Mouse (Mus musculus) limb, embryonic 14.5 days (tissue): Measurements from ENCODE around the gene Ehmt2. TPM values are rescaled to one million over a fixed set of nuclear protein-coding genes. Genes with fewer than 3 reads are reported as not detected.

Experiments used
- ATAC-seq: fragments of 200-750 bp; cut with Nextera tagmentation; 2 replicates; pipeline ENCODE4 v1.8.0; 2017; ENCODE audit warnings: low read depth, moderate number of reproducible peaks, moderate TSS enrichment; ENCODE audit not compliant: low FRiP score
- DNase-seq: peaks from one replicate; pipeline ENCODE4 v3.0.0-alpha.2; 2015; ENCODE audit warnings: low spot score
- H3K27ac ChIP-seq: fragments of 300-500 bp; sonication (generic); replicated peaks from 2 replicates; pipeline ENCODE4 v1.5.1; 2014; ENCODE audit warnings: low read depth, mild to moderate bottlenecking, low read length, moderate library complexity, mixed read lengths
- H3K27me3 ChIP-seq: fragments of 300-500 bp; sonication (generic); 2 replicates; pipeline ENCODE4 v1.6.1; 2014; ENCODE audit warnings: low read length, mixed read lengths; ENCODE audit not compliant: control insufficient read depth, insufficient read depth
- H3K36me3 ChIP-seq: fragments of 300-500 bp; sonication (generic); 2 replicates; pipeline ENCODE4 v1.6.1; 2014; ENCODE audit warnings: mild to moderate bottlenecking, low read length, moderate library complexity, mixed read lengths; ENCODE audit not compliant: control insufficient read depth, insufficient read depth
- H3K4me1 ChIP-seq: fragments of 300-500 bp; sonication (generic); 2 replicates; pipeline ENCODE4 v1.6.1; 2014; ENCODE audit warnings: antibody characterized with exemption, low read length, mixed read lengths; ENCODE audit not compliant: control insufficient read depth, insufficient read depth
- H3K4me2 ChIP-seq: fragments of 300-500 bp; sonication (generic); replicated peaks from 2 replicates; pipeline ENCODE4 v1.6.1; 2014; ENCODE audit warnings: low read depth, mild to moderate bottlenecking, low read length, moderate library complexity; ENCODE audit not compliant: severe bottlenecking
- H3K4me3 ChIP-seq: fragments of 300-500 bp; sonication (generic); replicated peaks from 2 replicates; pipeline ENCODE4 v1.5.1; 2014; ENCODE audit warnings: low read length
- H3K9ac ChIP-seq: fragments of 300-500 bp; sonication (generic); 2 replicates; pipeline ENCODE4 v1.6.1; 2014; ENCODE audit warnings: mild to moderate bottlenecking, low read depth, low read length, moderate library complexity; ENCODE audit not compliant: severe bottlenecking
- H3K9me3 ChIP-seq: fragments of 300-500 bp; sonication (generic); 2 replicates; pipeline ENCODE4 v1.6.1; 2016; ENCODE audit warnings: low read length; ENCODE audit not compliant: control insufficient read depth
- POLR2A ChIP-seq: fragments of 200-500 bp; IDR thresholded peaks from 2 replicates; pipeline ENCODE4 v1.8.0; 2012; ENCODE audit warnings: inconsistent platforms, mild to moderate bottlenecking, moderate library complexity, borderline replicate concordance; ENCODE audit not compliant: insufficient read depth, insufficient read length; ENCODE audit errors: extremely low read depth
- WGBS: fragments of 180-500 bp; shearing (Covaris S2); extraction: QIAGEN DNeasy Blood & Tissue Kit; methylation state at CpG from one replicate; pipeline ENCODE4 v1.1.7; 2014; 5-methylcytosine and 5-hydroxymethylcytosine counted together
- polyA plus RNA-seq, 2 experiments: library from polyadenylated mRNA; depleted of rRNA in 1 of 2; stranded (reverse) in 1 of 2; unstranded in 1 of 2; fragments of >200 nt; fragmentation: Nextera tagmentation in 1 of 2; extraction: Ambion mirVana in 1 of 2; gene quantifications; 2 replicates each; pipeline versions ENCODE4 v1.2.1 to v1.2.3; 2012 to 2014

The Ehmt2 gene
- polyA plus RNA-seq, 2 experiments = 72.8 to 232 TPM

GRCm38 (mm10) chr17:34951636-34952377, 53.5 kb downstream of the Ehmt2 start:
- TF ChIP-seq POLR2A = no peak
- under 1% methylated on average over 29 of the region's 29 CpGs for WGBS
- no peak; the same call in 1 of the 2 replicates for ATAC-seq

DNA sequence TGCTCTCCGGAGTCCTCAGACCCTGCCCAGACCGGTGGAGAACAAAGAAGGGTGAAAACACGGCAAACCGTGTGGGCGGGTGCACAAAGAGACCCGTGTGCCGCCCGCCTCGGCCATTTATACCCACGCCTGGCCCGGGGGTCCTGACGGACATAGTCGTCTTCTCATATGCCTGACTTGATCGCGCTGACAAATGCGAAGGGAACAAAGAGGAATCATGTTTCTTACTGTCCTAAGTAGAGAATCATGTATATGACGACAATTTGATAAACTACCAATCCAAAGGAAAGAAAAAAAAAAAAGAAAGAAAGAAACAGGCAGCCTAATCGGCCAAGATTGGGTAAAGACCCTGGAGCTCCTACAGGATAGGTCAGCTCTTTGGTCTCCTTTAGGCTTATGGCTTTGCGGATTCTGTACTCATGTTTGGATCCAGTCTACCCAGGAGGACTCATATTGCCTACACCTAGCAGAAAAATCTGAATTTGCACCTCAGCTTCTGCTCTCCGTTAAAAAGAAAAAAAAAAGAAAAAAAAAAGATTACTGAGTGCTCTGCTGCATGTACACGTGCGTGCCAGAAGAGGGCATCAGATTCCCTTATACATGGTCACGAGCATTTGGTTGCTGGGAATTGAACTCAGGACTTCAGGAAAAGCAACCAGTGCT, 54.2 kb downstream of the Ehmt2 start:
- Histone ChIP-seq H3K9me3 (no peaks in the 10 kb centered on the region), H3K36me3 (peaks cover 23% of the 10 kb centered on the region), H3K4me2 (peak overlapping the region; percentile 89), H3K27ac (peak overlapping the region; percentile 95), H3K27me3 (peaks cover 7% of the 10 kb centered on the region; the same call in 1 of the 2 replicates), H3K4me1 (peaks cover 9% of the 10 kb centered on the region), H3K4me3 (peak overlapping the region; percentile 98), H3K9ac (peak overlapping the region; percentile 99)
- ATAC-seq (peak; percentile 87), DNase-seq (peak; percentile 78)
- 1% methylated on average over 23 of the region's 23 CpGs for whole genome bisulfite sequencing
- TF ChIP-seq POLR2A = peak; percentile 99

More at GRCm38 (mm10) chr17:34951636-34952377, 53.5 kb downstream of the Ehmt2 start:
- no peak for DNase-seq
- Histone ChIP-seq H3K27me3 (peaks cover 7% of the 10 kb centered on the region; the same call in 1 of the 2 replicates), H3K9ac (peak overlapping the region; percentile 99), H3K36me3 (peaks cover 23% of the 10 kb centered on the region), H3K9me3 (no peaks in the 10 kb centered on the region), H3K4me1 (peaks cover 9% of the 10 kb centered on the region), H3K4me3 (peak overlapping the region; percentile 98), H3K27ac (peak overlapping the region; percentile 95), H3K4me2 (peak overlapping the region; percentile 89)

- no peak for ATAC-seq
- no peaks in the 10 kb centered on the region for H3K9me3 ChIP-seq
- H3K4me3 ChIP-seq = no peak overlapping the region
- no peak overlapping the region for H3K27ac ChIP-seq
- no peak overlapping the region; the same call in 1 of the 2 replicates for H3K9ac ChIP-seq
- peaks cover 9% of the 10 kb centered on the region for H3K4me1 ChIP-seq
- no peak for DNase-seq
- no peak overlapping the region for H3K4me2 ChIP-seq
- TF ChIP-seq POLR2A = no peak
- H3K36me3 ChIP-seq = peaks cover 23% of the 10 kb centered on the region
- peaks cover 7% of the 10 kb centered on the region; the same call in 1 of the 2 replicates for H3K27me3 ChIP-seq
- 91% methylated on average over 3 of the region's 3 CpGs for WGBS
Observed at GRCm38 (mm10) chr17:34953258-34953657, 55.0 kb downstream of the Ehmt2 start.

- Histone ChIP-seq H3K4me3 (no peak overlapping the region), H3K27ac (no peak overlapping the region), H3K36me3 (peaks cover 23% of the 10 kb centered on the region), H3K9ac (no peak overlapping the region), H3K4me1 (peaks cover 9% of the 10 kb centered on the region), H3K4me2 (no peak overlapping the region), H3K27me3 (peaks cover 7% of the 10 kb centered on the region; the same call in 1 of the 2 replicates), H3K9me3 (no peaks in the 10 kb centered on the region)
- DNase-seq (no peak), ATAC-seq (no peak)
- TF ChIP-seq POLR2A = no peak
- 85% methylated on average over 4 of the region's 4 CpGs for WGBS
Observed at GRCm38 (mm10) chr17:34953904-34954303, 55.6 kb downstream of the Ehmt2 start.

DNA sequence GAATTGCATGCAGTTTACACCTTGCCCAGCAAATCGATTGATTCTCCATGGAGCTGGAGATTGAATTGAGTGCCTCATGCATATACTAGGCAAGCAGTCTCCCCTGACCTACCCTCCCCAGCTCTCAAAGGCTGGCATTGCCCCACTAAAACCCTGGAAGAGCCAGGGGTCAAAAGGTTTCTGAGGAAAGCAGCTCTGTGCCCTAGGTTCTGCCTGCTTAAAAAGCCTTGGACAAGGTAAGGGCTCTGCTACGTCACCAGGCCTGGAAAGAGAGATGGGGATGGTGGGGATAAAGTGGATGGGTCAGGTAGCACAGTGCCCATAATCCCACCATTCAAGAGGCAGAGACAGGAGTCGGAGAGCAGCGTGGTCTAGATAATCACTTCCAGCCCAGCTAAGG, 56.6 kb downstream of the Ehmt2 start:
- ATAC-seq = no peak
- TF ChIP-seq POLR2A = no peak
- no peak for DNase-seq
- no peak overlapping the region for H3K27ac ChIP-seq
- peaks cover 9% of the 10 kb centered on the region for H3K4me1 ChIP-seq
- H3K4me3 ChIP-seq = no peak overlapping the region
- H3K9ac ChIP-seq = no peak overlapping the region
- H3K36me3 ChIP-seq = peaks cover 17% of the 10 kb centered on the region
- no peaks in the 10 kb centered on the region for H3K9me3 ChIP-seq
- no peak overlapping the region for H3K4me2 ChIP-seq
- H3K27me3 ChIP-seq = peaks cover 7% of the 10 kb centered on the region; the same call in 1 of the 2 replicates
- WGBS = 57% methylated on average over 4 of the region's 4 CpGs
